Mouse (Mus musculus): ENCODE data around the gene Tnfaip6.

The Tnfaip6 gene

DNA sequence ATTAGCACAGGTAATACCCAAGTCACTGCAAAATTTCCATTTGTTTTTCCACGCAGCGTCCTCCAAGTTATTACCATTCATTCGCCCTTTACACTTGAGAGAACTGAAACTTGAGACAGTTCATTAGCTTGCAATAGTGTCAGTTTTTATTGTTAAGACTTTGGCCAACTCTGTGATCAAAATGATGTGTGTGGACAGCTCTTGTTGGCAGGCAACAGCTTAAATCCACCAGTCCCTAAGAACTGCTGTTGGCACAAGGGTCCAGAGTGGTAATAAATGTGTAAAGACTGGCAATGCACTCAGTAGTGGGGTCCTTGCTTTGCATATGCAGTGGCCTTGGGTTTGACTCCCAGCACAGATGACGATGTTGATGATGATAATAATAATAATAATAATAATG lies 14.5 kb downstream of the Tnfaip6 start:
- no peak for DNase-seq (ENCODE audit: low read depth, low spot score)

DNA sequence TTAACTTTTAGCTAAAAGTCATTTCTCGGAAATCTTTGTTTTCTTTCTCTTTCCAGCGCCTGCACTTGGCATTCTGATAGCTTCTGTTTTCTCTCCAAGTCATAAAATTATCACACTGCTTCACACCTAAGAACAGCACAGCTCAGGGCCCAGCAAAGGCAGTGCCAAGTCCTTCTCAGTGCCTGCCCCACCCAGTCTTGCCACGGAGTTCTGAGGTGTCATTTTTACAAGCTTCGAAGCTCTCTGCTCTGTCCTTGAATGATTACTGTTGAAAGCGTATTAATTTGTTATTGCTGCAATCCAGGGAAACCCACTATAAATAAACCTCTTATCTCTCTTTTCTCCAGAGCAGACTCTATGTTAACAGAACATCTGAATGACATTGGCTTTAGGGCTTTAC lies 15.7 kb downstream of the Tnfaip6 start:
- DNase-seq (ENCODE audit: low read depth, low spot score), result no peak

DNA sequence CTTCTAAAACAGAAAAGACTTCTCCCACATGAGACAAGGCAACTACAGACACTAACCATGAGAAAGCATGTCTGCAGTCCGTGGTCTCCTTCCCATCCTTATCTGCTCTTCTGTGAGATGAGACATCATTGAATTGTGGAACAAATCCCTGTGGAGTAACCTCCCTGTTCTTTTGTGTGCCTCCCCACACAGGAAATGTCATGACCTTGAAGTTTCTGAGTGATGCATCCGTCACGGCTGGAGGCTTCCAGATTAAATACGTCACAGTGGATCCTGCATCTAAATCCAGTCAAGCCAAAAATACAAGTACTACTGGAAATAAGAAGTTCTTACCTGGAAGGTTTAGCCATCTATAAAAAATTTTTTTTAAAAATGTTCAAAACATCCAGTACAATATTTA lies 17.8 kb downstream of the Tnfaip6 start:
- peak; percentile 57 for DNase-seq (ENCODE audit: low read depth, low spot score)

DNA sequence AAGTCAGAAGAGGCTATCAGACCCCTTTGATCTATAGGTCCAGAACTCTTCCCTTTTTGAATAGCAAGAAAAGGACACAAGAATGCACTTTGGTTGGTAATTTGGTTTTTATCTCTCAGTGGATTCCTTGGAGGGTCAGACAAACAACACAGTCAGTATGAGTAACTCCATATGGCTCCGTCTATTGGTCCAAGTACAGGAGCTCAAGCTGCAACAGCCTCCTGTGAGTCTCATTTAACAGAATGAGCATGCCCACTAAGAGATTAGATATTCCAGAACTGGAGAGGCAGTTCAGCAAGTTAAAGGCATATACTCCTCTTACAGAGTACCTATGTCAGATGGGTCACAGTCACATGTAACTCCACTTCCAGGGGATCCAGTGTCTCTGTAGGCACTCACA lies 19.3 kb downstream of the Tnfaip6 start:
- no peak for DNase-seq (ENCODE audit: low read depth, low spot score)

DNA sequence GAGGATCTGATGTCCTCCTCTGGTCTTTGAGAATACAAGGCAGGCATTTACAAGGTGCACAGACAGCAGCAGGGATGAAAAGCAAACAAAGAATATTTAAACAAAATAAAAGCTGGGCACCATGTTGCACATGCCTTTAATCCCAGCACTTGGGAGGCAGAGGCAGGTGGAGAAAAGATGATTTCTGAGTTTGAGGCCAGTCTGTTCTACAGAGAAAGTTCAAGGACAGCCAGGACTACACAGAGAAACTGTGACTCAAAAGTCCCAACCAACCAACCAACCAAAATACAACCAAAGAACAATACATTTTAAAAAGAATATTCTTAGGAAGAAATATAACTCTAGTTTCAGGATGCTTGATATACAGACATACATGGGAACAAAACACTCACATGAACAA lies 19.9 kb downstream of the Tnfaip6 start:
- DNase-seq (ENCODE audit: low read depth, low spot score), result no peak

DNA sequence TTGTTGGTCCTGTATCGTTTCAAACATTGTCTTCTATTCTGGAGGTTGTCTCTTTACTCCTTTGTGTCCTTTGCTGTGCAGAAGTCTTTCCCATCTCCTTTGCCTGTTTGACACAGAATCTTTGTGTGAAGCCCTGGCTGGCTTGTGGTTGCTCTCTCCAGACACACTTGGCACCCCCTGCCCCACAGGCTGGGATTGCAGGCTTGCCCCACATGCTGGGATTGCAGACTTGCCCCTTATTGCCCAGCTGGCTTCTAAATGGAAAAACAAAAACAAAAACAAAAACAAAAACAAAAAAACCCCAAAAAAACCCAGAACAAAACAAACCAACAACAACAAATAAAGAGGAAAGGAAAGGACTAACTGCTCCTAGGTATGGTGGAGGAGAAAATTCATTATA lies 30.8 kb downstream of the Tnfaip6 start:
- DNase-seq (ENCODE audit: low read depth, low spot score), result no peak

DNA sequence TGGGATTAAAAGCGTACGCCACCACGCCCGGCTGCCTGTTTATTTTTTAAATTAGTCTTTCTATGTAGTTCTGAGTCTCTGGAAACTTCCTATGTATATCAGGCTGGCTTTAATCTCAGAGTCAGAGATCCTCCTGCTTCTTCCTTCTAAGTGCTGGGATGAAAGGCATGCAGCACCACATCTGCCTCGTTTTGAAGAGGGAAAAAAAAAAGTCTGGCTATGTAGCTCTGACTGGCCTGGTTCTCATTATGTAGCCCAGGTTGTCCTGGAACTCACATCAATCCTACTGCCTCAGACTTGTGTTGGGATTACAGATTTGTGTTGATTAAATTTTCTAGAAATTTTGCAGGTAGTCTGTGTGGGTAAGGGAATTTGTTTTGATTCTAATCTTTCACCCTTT lies 33.0 kb downstream of the Tnfaip6 start:
- peak; percentile 53 for DNase-seq (ENCODE audit: low read depth, low spot score)

DNA sequence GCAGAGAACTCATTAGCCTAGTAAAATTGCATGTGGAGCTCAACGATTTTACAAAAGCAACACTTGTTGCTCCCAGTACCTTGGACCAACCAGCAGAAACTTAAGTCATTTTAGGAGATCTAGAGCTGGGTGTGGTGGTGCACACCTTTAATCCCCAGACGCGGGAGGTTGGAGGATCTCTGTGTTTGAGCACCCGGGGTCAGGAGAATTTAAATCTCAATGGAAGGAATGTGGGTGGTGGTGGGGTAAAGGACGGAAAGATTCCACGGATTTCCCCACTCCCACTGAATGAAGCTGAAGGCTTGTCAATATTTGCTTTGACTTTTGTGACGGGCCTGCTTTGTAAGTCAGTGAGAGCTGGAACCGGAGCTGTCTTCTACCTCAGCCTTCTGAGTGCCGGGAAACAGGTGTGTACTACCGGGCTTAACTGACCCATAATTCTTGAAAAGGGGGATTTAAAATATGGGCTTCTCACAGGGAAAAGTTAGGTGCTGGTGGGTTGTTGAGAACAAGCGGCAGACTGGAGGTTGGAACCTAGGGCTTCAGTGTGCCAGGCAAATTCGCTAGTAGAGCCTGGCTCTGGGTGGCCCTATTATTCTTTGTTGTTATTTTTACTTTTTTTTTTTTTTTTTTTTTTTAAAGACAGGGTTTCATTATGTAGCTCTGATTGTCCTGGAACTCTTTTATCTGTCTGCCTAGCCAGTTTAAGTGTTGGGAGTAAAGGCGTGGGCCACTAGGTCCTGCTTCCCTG lies 33.6 kb downstream of the Tnfaip6 start:
- peak; percentile 96 for DNase-seq (ENCODE audit: low read depth, low spot score)

DNA sequence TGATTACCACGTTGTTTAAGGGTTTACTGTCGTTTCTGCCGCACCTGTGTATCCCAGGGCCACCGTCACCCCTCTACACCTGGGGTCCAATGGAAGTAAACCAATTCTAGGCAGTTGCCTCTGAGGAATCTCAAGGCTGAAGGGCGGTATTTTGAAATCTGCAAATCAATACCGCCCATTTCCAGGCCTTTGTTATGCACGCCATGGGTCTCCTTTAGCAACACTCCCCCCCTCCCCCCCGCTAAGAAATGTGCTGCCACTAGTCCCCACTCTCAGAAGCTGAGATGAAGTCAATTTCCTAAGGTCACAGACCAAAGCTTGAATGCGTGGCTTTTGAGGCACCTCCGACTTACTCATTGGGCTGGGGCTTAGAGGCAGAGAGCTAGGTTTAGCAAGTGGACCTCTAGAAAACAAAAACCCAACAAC lies 34.3 kb downstream of the Tnfaip6 start:
- peak; percentile 99 for DNase-seq (ENCODE audit: low read depth, low spot score)

DNA sequence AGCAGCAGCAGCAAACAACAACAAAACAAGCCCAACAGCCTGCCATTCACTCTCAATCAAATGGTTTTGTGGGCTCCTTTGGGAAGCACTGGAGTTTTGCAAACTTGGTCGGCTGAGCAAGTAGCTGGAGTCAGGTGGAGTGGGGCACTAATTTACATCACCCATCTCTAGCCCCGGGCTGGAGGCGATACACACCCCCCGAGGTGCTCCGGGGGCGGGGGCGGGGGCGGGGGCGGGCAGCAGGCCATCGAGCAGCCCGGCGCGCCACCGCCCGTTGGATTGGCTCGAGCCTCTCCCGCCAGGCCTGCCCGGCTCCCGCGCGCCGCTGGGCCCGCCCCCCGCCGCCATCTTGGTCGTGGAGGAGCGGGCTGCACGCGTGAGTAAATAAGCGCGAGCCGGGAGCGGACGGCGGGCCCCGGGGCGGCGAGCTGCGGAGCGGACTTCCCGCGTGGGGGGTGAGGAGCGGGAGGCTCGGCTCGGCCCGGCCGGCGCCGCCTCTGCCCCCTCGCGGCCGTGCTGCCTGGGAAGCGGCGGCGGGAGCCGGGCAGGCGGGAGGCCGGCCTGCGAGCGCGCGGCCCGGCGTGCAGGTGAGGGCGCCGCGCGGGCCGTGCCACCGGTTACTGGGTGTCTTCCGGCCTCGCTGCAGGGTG lies 34.8 kb downstream of the Tnfaip6 start, which contains the start of gene Rif1:
Rif1 (plus strand) TSS at position 342 of the 650 bp plus-strand sequence.
- peak; percentile 96 for DNase-seq (ENCODE audit: low read depth, low spot score)

DNA sequence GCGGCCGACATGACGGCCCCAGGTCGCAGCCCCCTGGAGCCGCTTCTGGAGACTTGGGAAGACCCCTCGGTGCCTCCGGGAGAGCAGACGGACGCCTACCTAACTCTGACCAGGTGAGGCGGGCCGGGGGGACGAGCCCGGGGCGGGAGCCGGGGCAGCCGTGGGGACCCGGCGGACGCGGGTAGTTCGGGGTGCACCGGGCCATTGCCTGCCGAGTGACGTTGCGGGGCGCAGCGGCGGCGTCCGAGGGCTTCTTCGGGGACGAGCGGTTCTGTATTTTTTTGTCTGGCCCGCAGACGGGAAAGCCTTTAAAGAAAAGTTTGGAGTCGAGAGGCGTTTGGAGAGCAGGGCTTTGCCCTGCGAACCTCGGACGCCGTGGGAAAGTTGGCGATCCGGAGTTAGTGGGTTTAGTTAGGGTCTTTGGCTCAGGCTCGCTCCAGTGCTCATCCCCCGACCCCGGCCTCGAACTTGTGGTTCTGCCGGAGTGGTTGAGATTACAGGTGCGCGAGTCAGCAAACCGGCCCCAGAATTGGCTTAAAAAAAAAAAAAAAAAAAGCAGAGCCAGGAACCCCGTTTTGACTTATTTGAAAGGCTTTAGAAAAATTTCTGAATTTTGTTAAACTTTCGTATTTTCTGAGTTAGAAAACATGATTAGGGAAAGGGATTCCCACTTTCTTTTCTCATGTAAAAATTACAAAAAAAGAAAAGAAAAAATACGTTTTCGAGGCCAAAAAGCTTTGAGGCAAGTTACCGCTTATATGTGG lies 35.5 kb downstream of the Tnfaip6 start:
- peak; percentile 36 for DNase-seq (ENCODE audit: low read depth, low spot score)

DNA sequence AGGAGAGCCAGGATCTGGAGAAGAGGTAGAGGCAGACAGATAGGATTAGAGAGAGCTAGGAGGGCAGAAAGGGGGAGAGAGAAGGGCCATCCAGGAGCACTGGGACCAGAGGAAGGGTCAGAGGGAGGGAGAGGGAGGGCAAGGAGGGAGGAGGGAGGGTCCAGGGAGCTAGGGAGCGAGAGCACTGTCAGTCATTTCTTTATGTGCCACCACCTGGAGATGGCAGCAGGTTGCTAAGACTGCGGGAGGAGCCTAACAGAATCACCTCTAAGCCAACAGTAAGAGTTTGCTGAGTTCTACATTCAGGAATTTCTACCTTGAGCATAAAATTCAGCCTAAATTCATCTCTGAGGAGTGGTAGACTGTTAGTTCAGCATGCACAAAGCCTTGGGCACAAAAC lies 40.9 kb downstream of the Tnfaip6 start:
- peak; percentile 36 for DNase-seq (ENCODE audit: low read depth, low spot score)

DNA sequence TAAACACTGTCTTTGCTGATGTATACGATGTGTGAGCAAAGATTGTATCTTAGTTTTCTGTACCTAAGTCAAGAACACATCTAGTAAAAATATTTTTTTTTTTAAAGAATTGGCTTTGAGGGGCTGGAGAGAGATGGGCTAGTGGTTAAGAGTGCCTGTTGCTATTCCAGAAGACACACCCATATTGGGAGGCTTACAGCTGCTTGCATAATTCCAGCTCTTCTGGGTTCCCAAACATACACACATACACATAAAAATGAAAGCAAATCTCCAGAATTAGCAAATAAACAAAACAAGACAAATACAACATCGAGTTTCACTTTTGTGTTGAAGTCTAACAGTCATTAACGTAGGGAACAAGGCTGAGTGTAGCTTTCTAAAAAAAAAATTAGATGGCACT lies 46.2 kb downstream of the Tnfaip6 start:
- no peak for DNase-seq (ENCODE audit: low read depth, low spot score)

DNA sequence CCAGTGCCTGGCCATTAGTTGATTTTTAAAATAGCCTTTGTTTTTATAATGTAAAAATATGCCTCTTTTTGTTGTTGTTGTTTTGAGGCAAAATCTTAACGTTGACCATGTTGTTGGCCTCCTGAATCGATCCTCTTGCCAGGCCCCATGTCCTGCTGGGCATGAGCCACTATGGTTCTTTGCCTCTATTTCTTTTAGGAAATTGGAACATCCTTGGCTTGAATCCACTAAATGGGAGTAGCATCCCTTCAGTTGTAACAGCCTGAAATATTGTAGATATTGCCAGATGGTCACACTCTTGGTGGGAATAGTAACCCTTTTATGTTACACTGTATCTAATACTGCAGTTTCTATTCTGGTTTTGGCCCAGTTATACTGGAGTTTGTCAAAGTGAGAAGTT lies 46.8 kb downstream of the Tnfaip6 start:
- no peak for DNase-seq (ENCODE audit: low read depth, low spot score)
